Mouse (Mus musculus) embryo, embryonic 11 days (tissue): ENCODE results near the gene Daam2.
"Not testable (repeated sequence)": the region's sequence is repeated elsewhere in the genome, so short reads cannot be mapped to it uniquely, and the experiment has no call there.

Experiments used
- DNase-seq: peaks from one replicate; pipeline ENCODE4 v3.0.0-alpha.2; 2015

Gene Daam2

DNA sequence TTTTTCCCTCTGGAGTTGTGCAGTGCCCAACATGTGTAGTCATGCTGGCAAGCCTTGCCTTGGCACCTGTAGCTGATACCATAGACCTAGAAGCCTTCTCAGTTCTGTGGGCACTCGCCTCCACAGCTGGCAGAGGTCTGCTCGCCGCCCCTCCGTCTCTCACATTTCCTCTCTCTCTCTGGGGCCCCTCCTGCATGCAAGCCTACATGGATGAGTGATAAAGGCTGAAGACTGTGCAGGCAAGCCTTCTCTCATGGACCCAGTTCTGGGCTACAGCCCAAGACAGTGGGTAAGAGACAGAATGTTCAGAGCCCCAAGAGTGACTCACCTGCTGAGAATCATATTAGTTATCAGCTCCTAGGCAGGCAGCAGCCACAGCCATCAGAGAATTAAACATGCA, 90.1 kb downstream of the Daam2 start:
- no peak for DNase-seq

DNA sequence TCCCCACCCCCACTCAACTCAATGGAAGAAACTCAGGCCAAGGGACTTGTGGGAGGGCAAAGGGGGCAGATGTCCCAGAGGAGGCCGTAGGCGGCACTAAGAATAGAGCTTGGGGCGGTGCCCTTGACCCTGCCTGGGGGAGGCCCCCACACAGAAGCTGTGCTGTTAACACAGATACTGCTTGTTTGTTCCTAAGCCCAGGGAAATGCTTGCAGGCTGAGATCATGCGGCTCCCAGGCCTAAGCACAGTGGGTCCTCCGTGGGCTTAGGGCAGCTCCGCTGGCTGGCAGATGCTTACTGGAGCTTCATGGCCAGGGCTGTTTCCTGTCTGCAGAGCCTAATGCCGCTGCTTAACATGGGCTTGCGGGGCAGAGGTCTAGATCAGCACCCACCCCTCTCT, 91.5 kb downstream of the Daam2 start:
- peak; percentile 43 for DNase-seq

- DNase-seq = peak; percentile 78
Observed at GRCm38 (mm10) chr17:49468223-49468622, 95.9 kb downstream of the Daam2 start.

DNA sequence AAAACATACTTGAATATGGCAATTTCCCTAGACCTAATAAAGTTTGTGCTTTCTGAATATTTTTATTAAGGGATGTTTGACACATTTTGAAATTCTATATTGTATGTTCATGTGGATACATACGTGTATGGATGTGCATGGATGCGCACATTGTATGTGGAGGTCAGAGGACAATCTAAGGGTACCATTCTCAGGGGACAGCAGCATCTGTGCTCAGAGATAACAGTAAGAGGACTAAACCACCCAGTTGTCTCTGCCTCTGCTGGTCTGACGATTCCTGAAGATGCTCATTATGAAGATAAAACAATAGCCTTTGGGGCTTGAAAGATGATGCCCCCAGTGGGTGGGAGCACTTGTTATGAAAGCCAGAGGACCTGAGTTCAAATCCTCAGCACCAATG, 99.3 kb downstream of the Daam2 start:
- no peak for DNase-seq

- no peak for DNase-seq
Observed at GRCm38 (mm10) chr17:49458386-49458785, 105.8 kb downstream of the Daam2 start.

DNA sequence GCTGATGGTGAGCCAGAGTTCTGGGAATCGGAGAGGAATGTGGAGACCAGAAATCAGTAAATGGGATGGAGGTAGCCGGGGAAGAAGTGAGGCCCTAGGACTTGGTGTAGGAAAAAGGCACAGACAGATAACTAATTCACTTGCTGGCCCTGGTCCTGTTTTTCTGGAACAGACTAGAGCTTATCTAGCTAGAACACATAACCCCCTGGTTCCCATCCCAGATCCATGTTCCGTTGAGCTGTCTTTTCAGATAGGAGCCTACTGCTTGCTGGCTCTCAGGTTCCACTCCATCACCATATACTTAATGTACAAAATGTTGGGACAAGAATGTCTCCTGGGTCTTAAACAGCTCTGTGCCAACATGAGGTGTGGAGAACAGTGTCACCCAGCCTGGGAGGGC, 106.3 kb downstream of the Daam2 start:
- no peak for DNase-seq

GRCm38 (mm10) chr17:49456334-49456733, 107.8 kb downstream of the Daam2 start:
- no peak for DNase-seq

- DNase-seq = no peak
Observed at GRCm38 (mm10) chr17:49450922-49451321, 113.2 kb downstream of the Daam2 start.

GRCm38 (mm10) chr17:49449230-49449608, 114.9 kb downstream of the Daam2 start:
- no peak for DNase-seq

GRCm38 (mm10) chr17:49448570-49449229, 115.4 kb downstream of the Daam2 start:
- peak; percentile 16 for DNase-seq

DNA sequence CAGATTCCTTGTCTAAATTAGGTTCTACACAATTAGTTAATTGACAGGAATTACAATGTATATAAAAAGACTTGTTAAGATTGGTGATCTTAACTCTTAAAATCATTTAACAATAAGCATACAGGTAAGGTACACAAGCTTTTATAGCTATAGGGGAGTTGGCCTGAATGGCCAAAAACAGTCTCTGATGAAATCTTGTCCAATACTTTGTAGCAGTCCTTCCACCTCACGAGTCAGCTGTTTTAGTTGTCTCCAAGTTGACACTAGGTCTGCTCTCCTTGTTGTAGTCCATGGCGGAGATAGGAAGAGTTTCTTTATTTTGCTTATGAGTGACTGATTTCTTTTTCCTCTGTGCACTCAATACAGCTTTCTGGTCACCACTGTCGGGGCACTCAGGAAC, 121.3 kb downstream of the Daam2 start:
- DNase-seq = not testable (repeated sequence)

DNA sequence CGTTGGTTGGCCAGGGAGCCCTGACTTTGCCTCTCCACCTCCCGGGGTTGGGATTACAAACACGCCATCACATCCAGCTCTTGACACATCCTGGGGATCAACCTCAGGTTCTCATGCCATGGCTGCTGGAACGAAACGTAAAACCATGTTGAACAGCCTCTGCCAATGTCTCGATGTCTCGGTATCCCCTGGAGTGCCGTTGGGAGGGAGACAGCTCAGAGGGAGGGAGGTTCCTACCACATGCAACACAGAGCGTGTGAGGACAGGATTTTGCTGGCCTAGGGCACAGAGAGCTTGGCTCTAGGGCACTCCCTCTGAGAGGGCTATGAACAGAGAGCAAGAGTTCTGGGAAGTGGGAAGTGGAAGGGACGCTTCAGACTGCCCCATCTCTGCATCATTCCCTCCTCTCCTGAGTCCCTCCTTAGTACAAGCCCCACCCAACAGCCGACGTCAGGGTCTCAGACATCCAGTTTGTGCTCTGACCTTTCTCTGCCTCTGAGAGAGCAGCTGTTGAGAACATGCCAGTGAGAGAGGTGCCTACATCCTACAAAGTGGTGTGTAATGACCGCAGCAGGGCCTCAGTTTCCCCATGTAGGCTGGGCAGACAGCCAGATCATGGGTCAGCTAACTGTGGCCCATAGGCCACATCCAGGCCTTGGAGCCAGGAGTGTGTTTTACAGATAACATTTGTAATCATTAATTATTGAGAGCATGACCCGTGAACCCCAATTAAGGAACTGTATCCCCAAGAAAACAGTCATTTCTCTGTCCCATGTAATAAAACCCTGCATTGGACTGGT, 123.6 kb downstream of the Daam2 start:
- no peak for DNase-seq

- no peak for DNase-seq
Observed at GRCm38 (mm10) chr17:49439706-49440105, 124.4 kb downstream of the Daam2 start.

- DNase-seq = no peak
Observed at GRCm38 (mm10) chr17:49438822-49439574, 125.1 kb downstream of the Daam2 start.

GRCm38 (mm10) chr17:49437306-49437705, 126.8 kb downstream of the Daam2 start:
- not testable (repeated sequence) for DNase-seq

DNA sequence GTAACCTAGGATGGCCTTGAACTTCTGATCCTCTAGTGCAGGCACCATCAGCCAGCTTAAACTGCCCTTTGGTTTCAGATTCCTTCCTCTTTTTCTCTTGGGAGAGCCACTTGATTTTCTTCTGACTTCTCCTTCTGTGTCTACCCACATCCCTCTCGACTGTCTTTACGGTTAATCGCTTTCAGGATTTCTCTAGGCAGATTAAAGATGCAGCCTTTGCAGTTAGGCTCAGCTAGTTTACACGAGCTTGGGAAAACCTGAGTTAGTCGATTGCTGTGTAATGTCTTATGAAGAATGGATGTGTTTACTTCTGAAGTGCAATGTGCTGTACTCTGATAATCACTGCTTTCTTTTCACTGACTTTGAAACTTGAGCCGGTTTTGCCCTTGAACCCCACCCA, 127.5 kb downstream of the Daam2 start:
- DNase-seq = no peak

- DNase-seq = no peak
Observed at GRCm38 (mm10) chr17:49435081-49435480, 129.1 kb downstream of the Daam2 start.

GRCm38 (mm10) chr17:49434236-49434635, 129.9 kb downstream of the Daam2 start:
- no peak for DNase-seq

- no peak for DNase-seq
Observed at GRCm38 (mm10) chr17:49433071-49433470, 131.1 kb downstream of the Daam2 start.

- DNase-seq = peak; percentile 13
Observed at GRCm38 (mm10) chr17:49432071-49432711, 132.0 kb downstream of the Daam2 start.

GRCm38 (mm10) chr17:49431176-49431575, 133.0 kb downstream of the Daam2 start:
- DNase-seq = no peak

DNA sequence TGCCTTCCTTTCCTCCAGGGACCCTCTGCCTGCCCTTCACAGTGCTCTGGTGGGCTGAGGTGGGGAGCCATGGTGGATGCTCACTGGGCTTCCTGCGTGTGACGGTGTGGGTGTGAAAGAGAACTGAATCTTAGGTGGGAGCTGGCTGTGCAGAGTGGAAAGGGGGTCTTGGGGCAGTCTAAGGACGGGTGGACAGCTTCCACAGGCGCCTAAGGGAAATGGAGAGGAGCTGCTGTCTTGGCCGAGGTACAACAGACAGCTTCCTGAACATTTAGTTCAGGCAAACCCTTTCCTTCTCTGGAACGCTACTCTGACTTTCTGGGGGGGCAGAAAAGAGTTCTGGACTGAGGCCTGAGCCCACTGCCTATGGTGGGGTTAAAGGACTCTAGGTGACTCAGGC, 134.0 kb downstream of the Daam2 start:
- DNase-seq = no peak

- no peak for DNase-seq
Observed at GRCm38 (mm10) chr17:49429471-49430129, 134.5 kb downstream of the Daam2 start.
